Mouse (Mus musculus): ENCODE results near the gene Ulk3. TPM values are rescaled to one million over a fixed set of nuclear protein-coding genes. Genes with fewer than 3 reads are reported as not detected.

The Ulk3 gene
- total RNA-seq, 2 experiments from 2014 or later, result 3.4 to 4.3 TPM

DNA sequence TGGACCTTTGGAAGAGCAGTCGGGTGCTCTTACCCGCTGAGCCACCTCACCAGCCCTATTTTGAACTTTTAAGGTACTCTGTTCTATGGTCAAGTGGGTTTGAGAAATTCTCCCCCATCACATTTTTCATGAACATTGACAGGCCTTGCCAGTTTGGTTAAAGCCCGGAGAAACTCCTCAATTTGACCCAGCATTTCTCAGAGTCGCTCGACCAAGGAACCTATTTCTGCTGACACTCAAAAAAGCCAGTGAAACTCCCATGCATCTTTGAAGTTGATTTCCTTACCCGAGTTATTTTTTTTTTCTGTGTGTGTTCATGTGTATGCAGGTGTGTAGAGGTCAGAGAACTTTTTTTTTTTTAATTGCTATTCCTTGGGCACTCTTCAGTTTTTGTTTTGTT is 24.6 kb upstream of the Ulk3 start:
- intact Hi-C loops (cut with DNase I; ENCODE audit: low total_unique reads), result no loop called here
- no peak for DNase-seq

GRCm38 (mm10) chr9:57565741-57566221 is 23.5 kb upstream of the Ulk3 start:
- intact Hi-C loops (cut with DNase I; ENCODE audit: low total_unique reads), result no loop called here
- DNase-seq, result peak; percentile 68

DNA sequence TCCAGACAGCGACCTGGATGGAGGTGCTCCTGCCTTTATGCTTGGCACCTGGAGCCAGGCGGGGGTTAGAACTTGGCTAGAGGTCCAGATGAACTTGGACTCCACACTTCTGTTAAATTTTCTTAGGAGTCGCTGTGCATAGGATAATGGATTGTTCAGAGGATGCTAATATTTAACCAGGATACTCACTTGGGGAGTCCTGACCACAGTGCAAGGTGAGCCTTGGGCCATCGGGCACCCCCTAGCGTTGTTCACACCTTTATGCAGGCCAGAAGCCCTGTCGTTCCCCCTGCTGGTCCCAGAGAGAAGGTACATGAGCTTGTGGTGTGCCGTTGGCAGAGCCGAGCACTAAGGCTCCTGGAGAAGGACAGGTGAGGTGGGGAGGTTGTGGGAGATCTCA is 22.4 kb upstream of the Ulk3 start:
- intact Hi-C loops (cut with DNase I; ENCODE audit: low total_unique reads), result no loop called here
- no peak for DNase-seq

DNA sequence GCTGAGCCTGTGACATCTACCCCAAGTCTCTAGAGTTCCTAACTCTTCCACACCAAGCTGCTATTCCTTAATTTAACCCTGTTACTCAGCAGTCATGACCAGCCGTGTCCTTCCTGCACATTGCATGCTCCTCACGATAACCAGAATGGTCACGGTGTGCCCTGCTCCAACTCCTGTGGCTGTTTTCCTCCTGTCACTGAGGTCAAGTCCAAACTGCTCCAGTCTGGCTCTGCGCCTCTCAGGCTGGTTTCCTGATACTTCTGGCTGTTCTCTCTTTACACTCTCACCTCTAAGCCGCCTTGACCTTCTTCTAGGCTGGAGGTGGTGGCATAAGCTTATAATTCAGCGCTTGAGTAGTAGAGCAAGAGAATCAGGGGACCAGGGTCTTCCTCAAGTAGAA is 20.8 kb upstream of the Ulk3 start:
- DNase-seq, result peak; percentile 44
- intact Hi-C loops (cut with DNase I; ENCODE audit: low total_unique reads), result no loop called here

GRCm38 (mm10) chr9:57574397-57574796 is 14.9 kb upstream of the Ulk3 start:
- no peak for DNase-seq
- intact Hi-C loops (cut with DNase I; ENCODE audit: low total_unique reads), result no loop called here

- intact Hi-C loops (cut with DNase I; ENCODE audit: low total_unique reads), result no loop called here
These were observed 13.7 kb upstream of the Ulk3 start for GRCm38 (mm10) chr9:57575577-57575976.

DNA sequence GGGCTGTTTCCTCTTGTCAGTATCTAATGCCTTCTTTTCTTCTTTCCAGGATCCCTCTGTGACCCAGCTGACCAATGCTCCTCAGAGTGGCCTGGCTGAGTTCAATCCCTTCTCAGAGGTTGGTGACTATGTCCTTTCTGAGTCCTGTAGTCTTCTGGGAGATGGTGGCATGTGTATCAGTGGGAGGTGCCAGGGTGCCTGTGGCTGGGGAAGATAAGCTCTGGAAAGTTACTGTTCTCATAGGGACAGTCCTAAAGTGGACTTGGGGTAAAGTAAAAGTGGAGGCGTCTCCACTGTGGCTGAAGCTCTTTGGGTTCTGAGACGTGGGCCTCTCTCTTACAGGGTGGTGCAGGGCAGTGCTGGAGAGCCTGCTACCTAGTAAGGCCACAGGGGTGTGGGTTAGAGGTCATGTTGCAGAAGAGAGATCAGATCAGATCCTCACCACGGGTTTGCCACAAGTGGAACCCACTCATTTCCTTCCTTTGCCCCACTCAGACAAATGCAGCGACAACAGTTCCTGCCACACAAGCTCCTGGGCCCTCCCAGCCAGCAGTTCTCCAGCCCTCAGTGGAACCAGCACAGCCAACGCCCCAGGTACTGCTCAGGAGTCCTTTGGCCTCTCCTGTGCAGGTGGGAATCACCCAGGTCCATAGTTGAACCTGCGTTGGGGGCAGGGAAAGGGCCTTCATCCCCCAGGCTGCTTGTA is 12.0 kb upstream of the Ulk3 start:
- intact Hi-C loops (cut with DNase I; ENCODE audit: low total_unique reads), result no loop called here
- DNase-seq, result no peak

More at GRCm38 (mm10) chr9:57575577-57575976, 13.7 kb upstream of the Ulk3 start:
- DNase-seq, result no peak

- intact Hi-C loops (cut with DNase I; ENCODE audit: low total_unique reads), result loop anchor here (5.0 kb wide), 1 partner anchor 43 kb away; no protein-coding TSS in a partner anchor
- DNase-seq, result no peak
These were observed 4.3 kb upstream of the Ulk3 start for GRCm38 (mm10) chr9:57584991-57585390.

- DNase-seq, result no peak
- intact Hi-C loops (cut with DNase I; ENCODE audit: low total_unique reads), result loop anchor here (5.0 kb wide), 1 partner anchor 52 kb away; no protein-coding TSS in a partner anchor
These were observed 1.5 kb downstream of the Ulk3 start for GRCm38 (mm10) chr9:57590726-57591125.

- DNase-seq, result no peak
- intact Hi-C loops (cut with DNase I; ENCODE audit: low total_unique reads), result loop anchor here (5.0 kb wide), 1 partner anchor 49 kb away; no protein-coding TSS in a partner anchor
These were observed 4.4 kb downstream of the Ulk3 start for GRCm38 (mm10) chr9:57593454-57594173.

DNA sequence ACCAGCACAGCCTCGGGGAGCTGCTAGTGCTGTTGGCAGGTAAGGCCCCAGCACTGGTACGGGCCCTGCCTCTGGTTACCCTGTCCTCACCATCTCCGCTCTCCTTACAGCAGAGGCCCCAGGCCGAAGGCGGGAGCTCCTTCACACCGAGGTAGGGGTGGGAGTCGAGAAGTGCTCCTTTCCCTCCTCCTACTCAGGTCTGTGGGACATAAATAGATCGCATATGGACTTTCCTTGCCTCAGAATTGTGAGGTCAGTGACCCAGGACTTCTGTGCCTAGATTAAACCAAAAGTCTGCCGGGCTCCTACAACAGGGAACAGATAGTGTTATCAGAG is 4.9 kb downstream of the Ulk3 start:
- DNase-seq, result no peak

DNA sequence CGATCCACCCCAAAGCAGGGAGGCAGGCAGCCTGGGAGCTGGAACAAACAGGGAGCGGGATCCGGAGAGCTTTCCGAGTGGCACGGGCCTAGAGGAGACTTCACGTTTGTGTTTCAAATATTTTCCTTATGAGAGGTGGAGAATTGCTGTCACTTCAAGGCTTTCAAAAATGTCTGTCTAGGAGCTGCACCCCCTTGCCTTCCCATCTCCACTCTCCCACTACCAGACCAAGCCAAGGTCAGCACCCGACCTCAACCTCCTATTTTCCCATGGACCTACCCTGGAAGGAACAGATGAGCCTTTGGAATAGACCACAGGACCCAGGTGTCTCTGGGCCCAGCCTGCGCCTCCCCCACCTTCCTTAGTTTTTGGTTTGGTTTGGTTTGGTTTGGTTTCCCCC is 8.0 kb downstream of the Ulk3 start:
- intact Hi-C loops (cut with DNase I; ENCODE audit: low total_unique reads), result no loop called here
- no peak for DNase-seq

More for the DNA sequence above, 4.9 kb downstream of the Ulk3 start:
- intact Hi-C loops (cut with DNase I; ENCODE audit: low total_unique reads), result loop anchor here (5.0 kb wide), 1 partner anchor 48 kb away; no protein-coding TSS in a partner anchor

DNA sequence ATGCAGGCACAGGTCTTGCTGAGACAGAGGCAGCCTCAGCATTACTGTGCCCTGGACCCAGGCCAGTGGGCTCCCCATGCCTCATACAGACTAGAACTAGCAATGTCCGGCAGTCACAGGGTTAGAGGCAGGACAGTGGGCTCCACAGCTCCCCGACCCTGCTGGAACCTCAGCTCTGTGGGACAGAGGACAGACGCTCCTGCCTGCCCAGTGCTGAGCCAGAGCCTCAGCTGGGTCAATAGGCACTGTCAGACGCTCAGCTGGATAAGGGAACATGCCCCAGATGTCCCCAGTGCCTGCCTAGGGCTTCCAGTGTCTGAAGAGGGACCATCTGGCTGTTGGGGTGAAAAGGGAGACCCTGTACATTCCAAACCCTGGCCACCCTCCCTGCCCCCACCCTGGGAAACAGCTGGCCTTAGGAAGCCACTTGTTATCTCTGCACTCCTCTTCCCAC is 8.7 kb downstream of the Ulk3 start:
- intact Hi-C loops (cut with DNase I; ENCODE audit: low total_unique reads), result no loop called here

GRCm38 (mm10) chr9:57598851-57599563 is 9.8 kb downstream of the Ulk3 start:
- intact Hi-C loops (cut with DNase I; ENCODE audit: low total_unique reads), result no loop called here
- no peak for DNase-seq

More for the DNA sequence above, 8.7 kb downstream of the Ulk3 start:
- no peak for DNase-seq

- no peak for DNase-seq
- intact Hi-C loops (cut with DNase I; ENCODE audit: low total_unique reads), result no loop called here
These were observed 11.5 kb downstream of the Ulk3 start for GRCm38 (mm10) chr9:57600620-57601352.

- DNase-seq, result peak; percentile 74
- intact Hi-C loops (cut with DNase I; ENCODE audit: low total_unique reads), result no loop called here
These were observed 12.1 kb downstream of the Ulk3 start for GRCm38 (mm10) chr9:57601353-57601706.

DNA sequence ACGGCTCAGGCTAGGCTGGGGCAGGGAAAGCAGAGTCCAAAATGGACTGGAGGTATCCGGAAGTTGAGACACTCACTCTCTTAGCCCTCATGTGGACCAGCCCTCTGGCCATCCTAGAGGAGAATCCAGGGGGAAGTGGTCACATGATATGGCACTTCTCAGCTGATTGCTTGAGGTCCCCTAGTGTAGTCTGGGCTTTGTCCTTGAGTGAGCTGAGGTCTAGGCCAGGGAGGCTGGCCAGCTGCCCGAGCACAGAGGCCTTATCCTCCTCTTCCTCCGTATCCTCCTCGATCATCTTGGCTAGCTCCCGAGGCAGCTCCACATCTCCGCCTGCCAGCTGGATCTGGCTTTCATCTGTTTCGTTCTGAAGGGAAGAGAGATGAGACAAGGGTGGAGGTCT is 12.8 kb downstream of the Ulk3 start:
- no peak for DNase-seq
- intact Hi-C loops (cut with DNase I; ENCODE audit: low total_unique reads), result no loop called here

GRCm38 (mm10) chr9:57604875-57605274 is 15.6 kb downstream of the Ulk3 start:
- no peak for DNase-seq
- intact Hi-C loops (cut with DNase I; ENCODE audit: low total_unique reads), result no loop called here

DNA sequence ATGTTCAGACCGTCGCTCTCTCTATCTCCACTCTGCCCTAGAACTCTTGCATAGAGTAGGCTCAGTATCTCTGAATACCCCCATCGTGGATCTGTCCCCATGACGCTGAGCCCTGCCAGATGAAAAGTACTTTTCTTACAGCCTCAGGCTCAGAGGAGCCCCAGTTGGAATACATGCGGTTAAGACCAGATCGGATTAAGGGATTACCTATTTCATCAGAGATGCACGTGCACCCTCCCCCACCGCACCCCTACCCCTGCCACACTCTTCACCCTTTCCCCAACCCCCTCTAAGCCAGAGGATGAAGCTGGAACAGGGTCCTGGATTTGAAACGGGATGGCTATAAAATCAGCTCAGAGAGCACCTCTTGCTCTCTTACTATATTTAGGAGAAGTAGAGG is 16.3 kb downstream of the Ulk3 start:
- no peak for DNase-seq
- intact Hi-C loops (cut with DNase I; ENCODE audit: low total_unique reads), result no loop called here

Data from gastrocnemius, postnatal 14 days (tissue).